8 mouse cellular contexts compared by ENCODE assay signal in genomic region chr9:41889568-41890272, GRCm38 (mm10).
DNase-seq lines count a peak whose midpoint lies in the region; ATAC-seq lines count a peak whose summit lies in the region.

No protein-coding gene starts in this region.

- H3K4me2 ChIP-seq in heart, embryonic 12.5 days = peak overlapping the region; percentile 73
- H3K4me2 ChIP-seq in liver, embryonic 13.5 days = peak overlapping the region; percentile 60

- 37% methylated on average over 12 of the region's 12 CpGs for WGBS in heart, embryonic 12.5 days
- WGBS in liver, embryonic 13.5 days (ENCODE audit: insufficient replicate concordance) = 32% methylated on average over 12 of the region's 12 CpGs

- peaks cover 25% of the 10 kb centered on the region for H3K4me1 ChIP-seq in heart, embryonic 12.5 days (replicated peaks)
- peaks cover 3% of the 10 kb centered on the region; the same call in 1 of the 2 replicates for H3K4me1 ChIP-seq in liver, embryonic 13.5 days (replicated peaks)

- intact Hi-C loops in heart, postnatal 14 days (cut with DNase I) = loop anchor here (5.0 kb wide), 1 partner anchor 58 kb away; no protein-coding TSS in a partner anchor

- no peaks in the 10 kb centered on the region for H3K9me3 ChIP-seq in heart, embryonic 12.5 days (replicated peaks)
- no peaks in the 10 kb centered on the region for H3K9me3 ChIP-seq in liver, embryonic 13.5 days (replicated peaks)

- H3K36me3 ChIP-seq in heart, embryonic 12.5 days = no peaks in the 10 kb centered on the region
- H3K36me3 ChIP-seq in liver, embryonic 13.5 days = no peaks in the 10 kb centered on the region

- no peaks in the 10 kb centered on the region for H3K27me3 ChIP-seq in heart, embryonic 12.5 days (replicated peaks)
- 0 out of 2 replicates have a peak, but pooled peaks cover 3% of the 10 kb centered on the region for H3K27me3 ChIP-seq in liver, embryonic 13.5 days

- H3K4me3 ChIP-seq in heart, embryonic 12.5 days = peak overlapping the region; percentile 40
- H3K4me3 ChIP-seq in liver, embryonic 13.5 days (replicated peaks) = no peak overlapping the region

- DNase-seq in heart, postnatal 14 days = no peak
- peak; percentile 72 for DNase-seq in forelimb bud, embryonic 11.5 days (ENCODE audit: low read depth, low spot score)
- DNase-seq in liver, embryonic 13.5 days = no peak
- no peak for DNase-seq in urinary bladder, postnatal 10 days (ENCODE audit: low spot score)
- DNase-seq in adipocyte (ENCODE audit: low spot score) = no peak
- no peak for DNase-seq in spleen, postnatal 14 days (ENCODE audit: low spot score in 2 of 2)

- H3K9ac ChIP-seq in heart, embryonic 12.5 days = peak overlapping the region; percentile 66
- no peak overlapping the region for H3K9ac ChIP-seq in liver, embryonic 13.5 days

- ATAC-seq in heart, embryonic 12.5 days (ENCODE audit: insufficient number of reproducible peaks, low FRiP score) = peak; percentile 44
- ATAC-seq in common myeloid progenitor, adult 5-6 weeks (replicated peaks; ENCODE audit: low read depth, poor library complexity, severe bottlenecking) = 0 out of 2 replicates have a peak, but pooled peaks have one; percentile 15
- no peak for ATAC-seq in liver, embryonic 13.5 days (ENCODE audit: low read depth)

- H3K27ac ChIP-seq in heart, embryonic 12.5 days (ENCODE audit: poor library complexity, severe bottlenecking) = peak overlapping the region; percentile 89
- peak overlapping the region; percentile 34; the same call in 1 of the 2 replicates for H3K27ac ChIP-seq in liver, embryonic 13.5 days
